Mouse (Mus musculus) kidney, adult 2 months (tissue): Measurements from ENCODE around the gene Lifr. TPM values are rescaled to one million over a fixed set of nuclear protein-coding genes. Genes with fewer than 3 reads are reported as not detected.

ENCODE experiments used
- DNase-seq: peaks from one replicate; pipeline ENCODE4 v3.0.0; 2021
- H3K27ac ChIP-seq: fragments of 200-500 bp; 2 replicates; pipeline ENCODE4 v1.5.1; 2012; ENCODE audit warnings: low read depth, low read length, control low read depth, inconsistent platforms; ENCODE audit not compliant: insufficient read depth
- H3K27me3 ChIP-seq: fragments of 200-500 bp; replicated peaks from 2 replicates; pipeline ENCODE4 v1.6.1; 2012; ENCODE audit warnings: mild to moderate bottlenecking, moderate library complexity, low read length, inconsistent platforms; ENCODE audit not compliant: control insufficient read depth, insufficient read depth
- H3K36me3 ChIP-seq: fragments of 200-500 bp; 2 replicates; pipeline ENCODE4 v1.6.1; 2012; ENCODE audit warnings: mild to moderate bottlenecking, moderate library complexity, low read length, inconsistent platforms; ENCODE audit not compliant: control insufficient read depth, insufficient read depth
- H3K4me1 ChIP-seq: fragments of 200-500 bp; 2 replicates; pipeline ENCODE4 v1.6.1; 2011; ENCODE audit warnings: low read length; ENCODE audit not compliant: control insufficient read depth, insufficient read depth
- H3K4me3 ChIP-seq: fragments of 200-500 bp; 2 replicates; pipeline ENCODE4 v1.5.1; 2011; ENCODE audit warnings: mild to moderate bottlenecking, low read depth, low read length, control low read depth; ENCODE audit not compliant: insufficient read depth
- CTCF ChIP-seq: fragments of 200-500 bp; conservative IDR thresholded peaks from 2 replicates; pipeline ENCODE4 v1.5.1; 2011; ENCODE audit warnings: low read depth, mild to moderate bottlenecking, control low read depth, low read length, moderate library complexity, mixed read lengths; ENCODE audit not compliant: insufficient read depth, insufficient read length
- POLR2A ChIP-seq: fragments of 200-500 bp; IDR thresholded peaks from one replicate; pipeline ENCODE4 v1.6.1; 2011; ENCODE audit warnings: low read depth, low read length, control low read depth
- WGBS: fragments of 180-500 bp; shearing (Covaris S2); methylation state at CpG from one replicate; pipeline ENCODE4 v1.1.7; 2018; 5-methylcytosine and 5-hydroxymethylcytosine counted together
- polyA plus RNA-seq: library from polyadenylated mRNA; depleted of rRNA; stranded (reverse); fragments of >200 nt; gene quantifications from 2 replicates; pipeline ENCODE4 v1.2.3, GENCODE M21; 2012

The Lifr gene
- polyA plus RNA-seq, 1 experiment = 26.2 TPM

- no peak for DNase-seq
- Histone ChIP-seq H3K36me3 (no peaks in the 10 kb centered on the region), H3K27ac (peak overlapping the region; percentile 12; the same call in 1 of the 2 replicates), H3K4me1 (no peaks in the 10 kb centered on the region; the same call in 1 of the 2 replicates), H3K27me3 (no peaks in the 10 kb centered on the region), H3K4me3 (no peak overlapping the region)
- 61% methylated on average over 9 of the region's 9 CpGs for WGBS
- TF ChIP-seq POLR2A = no peak
- TF ChIP-seq CTCF = no peak
Measured at GRCm38 (mm10) chr15:7201421-7202380, 111.3 kb downstream of the Lifr start.

GRCm38 (mm10) chr15:7202981-7203380 lies 112.6 kb downstream of the Lifr start:
- H3K36me3 ChIP-seq = no peaks in the 10 kb centered on the region
- 97% methylated on average over 5 of the region's 5 CpGs for WGBS
- H3K27me3 ChIP-seq = no peaks in the 10 kb centered on the region
- no peak for DNase-seq
- H3K4me1 ChIP-seq = no peaks in the 10 kb centered on the region; the same call in 1 of the 2 replicates
- no peak overlapping the region for H3K4me3 ChIP-seq
- H3K27ac ChIP-seq = no peak overlapping the region
- TF ChIP-seq CTCF (no peak), POLR2A (no peak)

- DNase-seq = peak; percentile 70
- Histone ChIP-seq H3K36me3 (no peaks in the 10 kb centered on the region), H3K27ac (peak overlapping the region; percentile 56), H3K4me1 (no peaks in the 10 kb centered on the region; the same call in 1 of the 2 replicates), H3K4me3 (no peak overlapping the region), H3K27me3 (no peaks in the 10 kb centered on the region)
- WGBS = 48% methylated on average over 9 of the region's 9 CpGs
- TF ChIP-seq POLR2A (no peak), CTCF (no peak)
Measured at GRCm38 (mm10) chr15:7203606-7204330, 113.4 kb downstream of the Lifr start.

GRCm38 (mm10) chr15:7204917-7205316 lies 114.5 kb downstream of the Lifr start:
- H3K4me1 ChIP-seq = no peaks in the 10 kb centered on the region; the same call in 1 of the 2 replicates
- H3K27ac ChIP-seq = no peak overlapping the region
- H3K36me3 ChIP-seq = no peaks in the 10 kb centered on the region
- TF ChIP-seq CTCF = no peak
- TF ChIP-seq POLR2A = no peak
- H3K27me3 ChIP-seq = no peaks in the 10 kb centered on the region
- WGBS = 89% methylated on average over 13 of the region's 13 CpGs
- H3K4me3 ChIP-seq = no peak overlapping the region
- no peak for DNase-seq

GRCm38 (mm10) chr15:7206110-7206509 lies 115.7 kb downstream of the Lifr start:
- TF ChIP-seq POLR2A (no peak), CTCF (no peak)
- Histone ChIP-seq H3K27me3 (no peaks in the 10 kb centered on the region), H3K4me1 (no peaks in the 10 kb centered on the region; the same call in 1 of the 2 replicates), H3K4me3 (no peak overlapping the region), H3K27ac (no peak overlapping the region), H3K36me3 (no peaks in the 10 kb centered on the region)
- no peak for DNase-seq
- 48% methylated on average over 5 of the region's 5 CpGs for WGBS

- Histone ChIP-seq H3K27me3 (no peaks in the 10 kb centered on the region), H3K4me1 (no peaks in the 10 kb centered on the region; the same call in 1 of the 2 replicates), H3K4me3 (no peak overlapping the region), H3K36me3 (no peaks in the 10 kb centered on the region), H3K27ac (no peak overlapping the region)
- 82% methylated on average over 7 of the region's 7 CpGs for WGBS
- no peak for TF ChIP-seq POLR2A
- no peak for TF ChIP-seq CTCF
- DNase-seq = peak; percentile 26
Measured at GRCm38 (mm10) chr15:7207292-7207691, 116.9 kb downstream of the Lifr start.
